Mouse (Mus musculus) spleen, adult 2 months (tissue): Measurements from ENCODE around the gene Rhebl1. TPM values are rescaled to one million over a fixed set of nuclear protein-coding genes. Genes with fewer than 3 reads are reported as not detected.

Experiments used
- DNase-seq, 2 experiments: peaks; one replicate each; pipeline versions ENCODE4 v3.0.0 to v3.0.0-alpha.2; 2012 to 2021; ENCODE audit warnings: low spot score in 2 of 2, low read depth in 1 of 2
- H3K27ac ChIP-seq: fragments of 200-500 bp; 2 replicates; pipeline ENCODE4 v1.5.1; 2012; ENCODE audit warnings: low read length, inconsistent platforms; ENCODE audit not compliant: insufficient read depth
- H3K27me3 ChIP-seq: fragments of 200-500 bp; 2 replicates; pipeline ENCODE4 v1.6.1; 2012; ENCODE audit warnings: mild to moderate bottlenecking, moderate library complexity, low read length, inconsistent platforms; ENCODE audit not compliant: control insufficient read depth, insufficient read depth
- H3K36me3 ChIP-seq: fragments of 200-500 bp; 2 replicates; pipeline ENCODE4 v1.6.1; 2012; ENCODE audit warnings: mild to moderate bottlenecking, low read length, inconsistent platforms; ENCODE audit not compliant: control insufficient read depth, insufficient read depth
- H3K4me1 ChIP-seq: fragments of 200-500 bp; 2 replicates; pipeline ENCODE4 v1.6.1; 2011; ENCODE audit warnings: inconsistent platforms; ENCODE audit not compliant: control insufficient read depth, insufficient read depth, insufficient read length
- H3K4me3 ChIP-seq: fragments of 200-500 bp; 2 replicates; pipeline ENCODE4 v1.5.1; 2011; ENCODE audit warnings: mild to moderate bottlenecking, inconsistent platforms; ENCODE audit not compliant: insufficient read depth, insufficient read length; ENCODE audit errors: extremely low read depth
- CTCF ChIP-seq: fragments of 200-500 bp; IDR thresholded peaks from 2 replicates; pipeline ENCODE4 v1.5.1; 2011; ENCODE audit warnings: mild to moderate bottlenecking, inconsistent platforms; ENCODE audit not compliant: insufficient read depth, insufficient read length, insufficient replicate concordance; ENCODE audit errors: extremely low read depth
- POLR2A ChIP-seq: fragments of 200-500 bp; IDR thresholded peaks from 2 replicates; pipeline ENCODE4 v1.6.1; 2011; ENCODE audit warnings: low read depth, low read length, inconsistent platforms
- WGBS: fragments of 180-500 bp; shearing (Covaris S2); methylation state at CpG from one replicate; pipeline ENCODE4 v1.1.7; 2018; 5-methylcytosine and 5-hydroxymethylcytosine counted together
- polyA plus RNA-seq: library from polyadenylated mRNA; depleted of rRNA; stranded (reverse); fragments of >200 nt; gene quantifications from 2 replicates; pipeline ENCODE4 v1.2.3, GENCODE M21; 2012

The Rhebl1 gene
- polyA plus RNA-seq, 1 experiment, result 6.0 TPM

GRCm38 (mm10) chr15:98870179-98871069, 23.9 kb downstream of the Rhebl1 start:
- TF ChIP-seq POLR2A (no peak), CTCF (no peak)
- H3K36me3 ChIP-seq, result peaks cover 7% of the 10 kb centered on the region
- peak overlapping the region; percentile 100 for H3K4me3 ChIP-seq
- peak overlapping the region; percentile 100 for H3K27ac ChIP-seq
- H3K4me1 ChIP-seq, result peaks cover 21% of the 10 kb centered on the region
- WGBS, result 2% methylated on average over 16 of the region's 16 CpGs
- DNase-seq, result no peak
- no peaks in the 10 kb centered on the region for H3K27me3 ChIP-seq

DNA sequence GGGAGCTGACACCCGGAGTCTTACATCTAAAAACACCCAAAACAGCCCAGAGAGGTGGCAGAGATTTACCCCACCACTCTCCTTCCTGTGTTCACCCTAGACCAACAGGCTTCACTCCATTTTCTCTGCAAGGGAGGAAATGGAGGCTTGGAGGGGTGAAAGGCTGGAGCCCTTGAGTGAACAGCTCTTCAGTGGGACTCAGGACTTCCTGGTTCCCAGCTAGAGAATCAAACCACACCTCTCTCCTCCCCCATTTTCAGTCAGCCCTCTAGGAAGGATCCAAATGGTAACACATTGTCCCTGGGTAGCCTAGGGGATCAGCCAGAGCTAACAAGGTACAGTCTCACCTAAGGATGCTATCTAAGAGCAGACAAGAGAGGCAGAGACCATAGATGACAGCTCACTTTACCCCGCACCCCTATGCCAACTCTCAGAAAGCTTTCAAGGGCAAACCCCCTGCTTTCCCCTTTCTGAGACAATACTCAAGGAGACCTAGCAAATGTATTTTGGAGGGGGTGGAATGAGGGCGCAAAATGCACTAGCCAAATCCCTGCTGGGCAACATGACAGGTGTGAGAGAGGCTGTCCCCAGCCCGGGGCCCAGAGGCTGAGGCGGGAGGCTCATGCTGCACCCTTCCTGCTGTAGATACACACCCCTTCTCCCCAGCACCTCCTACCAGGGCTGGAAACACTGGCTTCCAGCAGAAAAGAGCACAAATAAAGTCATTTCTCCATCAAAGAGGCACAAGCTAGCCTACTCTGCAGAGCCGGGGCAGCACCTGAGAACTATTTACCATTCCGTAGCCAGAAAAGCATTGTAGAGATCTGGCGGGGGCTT, 24.8 kb downstream of the Rhebl1 start:
- no peak for DNase-seq
- WGBS, result 7% methylated on average over 8 of the region's 8 CpGs
- Histone ChIP-seq H3K27me3 (no peaks in the 10 kb centered on the region), H3K27ac (peak overlapping the region; percentile 17), H3K4me1 (peaks cover 21% of the 10 kb centered on the region), H3K4me3 (peak overlapping the region; percentile 100), H3K36me3 (peaks cover 10% of the 10 kb centered on the region)
- TF ChIP-seq POLR2A (no peak), CTCF (no peak)

DNA sequence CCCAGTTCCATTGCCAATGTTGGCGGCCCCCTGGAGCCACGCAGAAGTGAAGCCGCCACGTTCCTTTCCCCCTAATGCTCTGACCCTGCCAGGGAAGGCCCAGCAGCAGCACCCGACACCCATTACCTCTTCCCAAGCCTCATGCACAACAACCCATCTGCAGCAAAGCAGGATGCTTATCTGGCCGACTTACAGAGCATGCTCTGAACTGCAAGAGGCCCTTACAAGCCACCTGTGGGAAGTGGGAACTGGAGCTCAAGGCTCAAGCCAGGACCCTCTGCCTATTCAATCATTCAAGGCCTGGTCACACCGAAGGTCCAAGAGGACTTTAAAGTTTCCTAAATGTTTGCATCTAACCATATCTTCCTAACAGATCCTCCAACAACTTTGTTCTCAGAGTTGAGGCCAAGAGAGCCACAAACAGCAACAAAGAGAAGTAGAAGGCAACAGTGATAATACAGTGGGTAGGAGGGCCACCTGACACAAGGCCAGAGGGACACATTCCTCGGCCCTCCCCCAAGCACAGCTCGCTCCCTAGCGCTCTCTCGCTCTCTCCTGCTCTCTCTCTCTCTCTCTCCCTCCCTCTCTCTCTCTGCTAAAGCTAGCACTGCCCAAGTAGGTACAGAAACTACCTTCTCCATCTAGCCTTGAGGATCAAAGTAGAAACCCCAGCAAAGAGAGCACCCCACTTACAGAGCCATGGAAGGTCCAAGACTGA, 25.8 kb downstream of the Rhebl1 start:
- Histone ChIP-seq H3K27me3 (no peaks in the 10 kb centered on the region), H3K4me3 (peak overlapping the region; percentile 9; the same call in 1 of the 2 replicates), H3K4me1 (peaks cover 21% of the 10 kb centered on the region), H3K36me3 (peaks cover 19% of the 10 kb centered on the region), H3K27ac (peak overlapping the region; percentile 35; the same call in 1 of the 2 replicates)
- 57% methylated on average over 11 of the region's 11 CpGs for WGBS
- TF ChIP-seq CTCF, result no peak
- no peak for TF ChIP-seq POLR2A
- no peak for DNase-seq

GRCm38 (mm10) chr15:98867321-98867720, 27.0 kb downstream of the Rhebl1 start:
- DNase-seq, result peak; percentile 64 to 76
- H3K4me3 ChIP-seq, result no peak overlapping the region
- H3K4me1 ChIP-seq, result peaks cover 21% of the 10 kb centered on the region
- no peaks in the 10 kb centered on the region for H3K27me3 ChIP-seq
- H3K27ac ChIP-seq, result peak overlapping the region; percentile 31; the same call in 1 of the 2 replicates
- no peak for TF ChIP-seq POLR2A
- no peak for TF ChIP-seq CTCF
- peaks cover 31% of the 10 kb centered on the region for H3K36me3 ChIP-seq
- 3% methylated on average over 6 of the region's 6 CpGs for WGBS

GRCm38 (mm10) chr15:98866501-98866900, 27.8 kb downstream of the Rhebl1 start:
- 94% methylated on average over 5 of the region's 5 CpGs for WGBS
- Histone ChIP-seq H3K36me3 (peaks cover 39% of the 10 kb centered on the region), H3K27ac (no peak overlapping the region), H3K27me3 (no peaks in the 10 kb centered on the region), H3K4me3 (no peak overlapping the region), H3K4me1 (peaks cover 21% of the 10 kb centered on the region)
- DNase-seq, result no peak
- TF ChIP-seq POLR2A (no peak), CTCF (no peak)

GRCm38 (mm10) chr15:98865771-98866170, 28.6 kb downstream of the Rhebl1 start:
- Histone ChIP-seq H3K27me3 (no peaks in the 10 kb centered on the region), H3K4me1 (peaks cover 21% of the 10 kb centered on the region), H3K4me3 (no peak overlapping the region), H3K36me3 (peaks cover 46% of the 10 kb centered on the region), H3K27ac (no peak overlapping the region)
- TF ChIP-seq POLR2A (no peak), CTCF (no peak)
- 97% methylated on average over 8 of the region's 8 CpGs for WGBS
- no peak for DNase-seq
